Mouse (Mus musculus) layer of hippocampus, adult 9-10 months (tissue): ENCODE measurements at regions not wholly inside any gene's neighbourhood (a gene's known extent, or its start where the extent isn't known, plus 50 kb on each side); places are given as distances from the start of the nearest gene placed in this dataset.

Experiments
- DNase-seq: peaks from one replicate; pipeline ENCODE4 v3.0.0; 2022; ENCODE audit warnings: low spot score

- no peak for DNase-seq
Observed at GRCm38 (mm10) chr6:109682360-109682759, 853.9 kb downstream of the Edem1 start.

- no peak for DNase-seq
Observed at GRCm38 (mm10) chr6:109730026-109730425, 901.6 kb downstream of the Edem1 start.

- peak; percentile 3 for DNase-seq
Observed at GRCm38 (mm10) chr6:109740686-109741085, 904.7 kb upstream of the Grm7 start.
